Comparison of ENCODE assay signal across 11 mouse cellular contexts in genomic region chr14:99058959-99059586, GRCm38 (mm10). TPM values are rescaled to one million over a fixed set of nuclear protein-coding genes. Genes with fewer than 3 reads are reported as not detected.
DNase-seq lines count a peak whose midpoint lies in the region; ATAC-seq and TF ChIP-seq lines count a peak whose summit lies in the region.
"Had no signal": no experiment of that assay in that cellular context is flagged by ENCODE, and none has a peak within 500 bp of the region (broad histone marks: within the 10 kb centered on the region; RNA-seq: fewer than 3 reads in every experiment).

No protein-coding gene starts in this region.

- no peak for TF ChIP-seq CTCF in intestine, postnatal 0 days (IDR thresholded peaks at IDR 0.05; ENCODE audit: low read depth)

- ATAC-seq in intestine, embryonic 16.5 days: peak; percentile 58; the same call in 1 of the 2 replicates
- no peak for ATAC-seq in intestine, postnatal 0 days
- ATAC-seq in neural tube, embryonic 14.5 days (ENCODE audit: low read depth): 0 out of 2 replicates have a peak, but pooled peaks have one; percentile 34
- ATAC-seq: midbrain, embryonic 15.5 days had no signal

- H3K4me3 ChIP-seq in intestine, embryonic 16.5 days (ENCODE audit: low read length): no peak overlapping the region
- H3K4me3 ChIP-seq in intestine, postnatal 0 days (ENCODE audit: low read depth, low read length): no peak overlapping the region
- no peak overlapping the region for H3K4me3 ChIP-seq in neural tube, embryonic 14.5 days (ENCODE audit: low read depth, low read length)
- H3K4me3 ChIP-seq: midbrain, embryonic 15.5 days had no signal

- no peaks in the 10 kb centered on the region for H3K27me3 ChIP-seq in intestine, embryonic 16.5 days (replicated peaks; ENCODE audit: control insufficient read depth, insufficient read depth, low read length)
- H3K27me3 ChIP-seq in intestine, postnatal 0 days (replicated peaks; ENCODE audit: control insufficient read depth, insufficient read depth, low read length): no peaks in the 10 kb centered on the region
- H3K27me3 ChIP-seq in neural tube, embryonic 14.5 days (ENCODE audit: control insufficient read depth, insufficient read depth, low read length): no peaks in the 10 kb centered on the region
- H3K27me3 ChIP-seq: midbrain, embryonic 15.5 days had no signal

- H3K9ac ChIP-seq in intestine, embryonic 16.5 days (ENCODE audit: low read depth, low read length): no peak overlapping the region
- H3K9ac ChIP-seq in intestine, postnatal 0 days (ENCODE audit: low read depth, low read length): no peak overlapping the region
- no peak overlapping the region for H3K9ac ChIP-seq in neural tube, embryonic 14.5 days (replicated peaks; ENCODE audit: low read depth, low read length)
- H3K9ac ChIP-seq: midbrain, embryonic 15.5 days had no signal

- H3K4me1 ChIP-seq in intestine, embryonic 16.5 days (ENCODE audit: control insufficient read depth, insufficient read depth, low read length): no peaks in the 10 kb centered on the region
- no peaks in the 10 kb centered on the region for H3K4me1 ChIP-seq in intestine, postnatal 0 days (replicated peaks; ENCODE audit: control insufficient read depth, insufficient read depth, low read length)
- H3K4me1 ChIP-seq in neural tube, embryonic 14.5 days (ENCODE audit: control insufficient read depth, insufficient read depth, low read length): no peaks in the 10 kb centered on the region
- H3K4me1 ChIP-seq: midbrain, embryonic 15.5 days had no signal

- no peak for DNase-seq in neural tube, embryonic 10.5 days (ENCODE audit: extremely low spot score, low spot score)
- DNase-seq in cerebellum, postnatal 10 days: peak; percentile 35 to 56
- peak; percentile 30 to 43 for DNase-seq in right cerebral cortex, postnatal 36 days (ENCODE audit: low spot score in 2 of 2)
- no peak for DNase-seq in spleen, postnatal 36 days (ENCODE audit: low spot score in 2 of 2)
- DNase-seq: adrenal gland, adult 2 months; kidney, adult 18-20 months; thymus, postnatal 36 days had no signal

- H3K27ac ChIP-seq in intestine, embryonic 16.5 days (ENCODE audit: low read length): no peak overlapping the region
- H3K27ac ChIP-seq in intestine, postnatal 0 days (ENCODE audit: low read depth, low read length): no peak overlapping the region
- no peak overlapping the region for H3K27ac ChIP-seq in neural tube, embryonic 14.5 days (ENCODE audit: low read depth, low read length)
- H3K27ac ChIP-seq: midbrain, embryonic 15.5 days had no signal

- WGBS in intestine, embryonic 16.5 days: 84% methylated on average over 7 of the region's 7 CpGs
- WGBS in intestine, postnatal 0 days: 81% methylated on average over 7 of the region's 7 CpGs
- 82% methylated on average over 7 of the region's 7 CpGs for WGBS in neural tube, embryonic 14.5 days

- no peaks in the 10 kb centered on the region for H3K9me3 ChIP-seq in intestine, embryonic 16.5 days (ENCODE audit: control insufficient read depth, low read length)
- no peaks in the 10 kb centered on the region for H3K9me3 ChIP-seq in intestine, postnatal 0 days (ENCODE audit: control insufficient read depth)
- H3K9me3 ChIP-seq in neural tube, embryonic 14.5 days (ENCODE audit: control insufficient read depth, low read length): no peaks in the 10 kb centered on the region
- H3K9me3 ChIP-seq: midbrain, embryonic 15.5 days had no signal

- H3K36me3 ChIP-seq in intestine, embryonic 16.5 days (ENCODE audit: control insufficient read depth, insufficient read depth, low read length): peaks cover 5% of the 10 kb centered on the region; the same call in 1 of the 2 replicates
- peaks cover 47% of the 10 kb centered on the region for H3K36me3 ChIP-seq in intestine, postnatal 0 days (ENCODE audit: control insufficient read depth, insufficient read depth)
- H3K36me3 ChIP-seq in neural tube, embryonic 14.5 days (ENCODE audit: control insufficient read depth, insufficient read depth, low read length): no peaks in the 10 kb centered on the region
- H3K36me3 ChIP-seq: midbrain, embryonic 15.5 days had no signal

- no peak overlapping the region for H3K4me2 ChIP-seq in intestine, embryonic 16.5 days (ENCODE audit: low read depth, low read length)
- H3K4me2 ChIP-seq in intestine, postnatal 0 days (replicated peaks; ENCODE audit: low read depth): no peak overlapping the region
- no peak overlapping the region for H3K4me2 ChIP-seq in neural tube, embryonic 14.5 days (ENCODE audit: low read depth, low read length)
- H3K4me2 ChIP-seq: midbrain, embryonic 15.5 days had no signal

RNA-seq across cellular contexts. Expression of gene Bora, which starts 13.1 kb away (rescaled TPM):
- polyA plus RNA-seq in intestine, embryonic 16.5 days (2015; fragmentation: Nextera tagmentation; extraction: Ambion mirVana): 47.7 and 60.1 TPM in 2 replicates
- 21.9 and 22.1 TPM in 2 replicates for polyA plus RNA-seq in intestine, postnatal 0 days (2015; fragmentation: Nextera tagmentation; extraction: Ambion mirVana)
- 10.6 and 14.3 TPM in 2 replicates for polyA plus RNA-seq in neural tube, embryonic 14.5 days (2014; fragmentation: Nextera tagmentation; extraction: Ambion mirVana)

RNA-seq across cellular contexts. Expression of gene Mzt1, which starts 13.1 kb away (rescaled TPM):
- 48.8 and 55.6 TPM in 2 replicates for polyA plus RNA-seq in intestine, embryonic 16.5 days (2015; fragmentation: Nextera tagmentation; extraction: Ambion mirVana)
- polyA plus RNA-seq in intestine, postnatal 0 days (2015; fragmentation: Nextera tagmentation; extraction: Ambion mirVana): 46.2 and 46.9 TPM in 2 replicates
- polyA plus RNA-seq in neural tube, embryonic 14.5 days (2014; fragmentation: Nextera tagmentation; extraction: Ambion mirVana): 105 and 110 TPM in 2 replicates

RNA-seq across cellular contexts. Expression of gene Pibf1, which starts 40.2 kb away (rescaled TPM):
- polyA plus RNA-seq in intestine, embryonic 16.5 days (2015; fragmentation: Nextera tagmentation; extraction: Ambion mirVana): 12.5 and 13.3 TPM in 2 replicates
- polyA plus RNA-seq in intestine, postnatal 0 days (2015; fragmentation: Nextera tagmentation; extraction: Ambion mirVana): 8.2 and 9.7 TPM in 2 replicates
- 19.3 and 22.1 TPM in 2 replicates for polyA plus RNA-seq in neural tube, embryonic 14.5 days (2014; fragmentation: Nextera tagmentation; extraction: Ambion mirVana)

RNA-seq across cellular contexts. Expression of gene Dis3, which starts 40.5 kb away (rescaled TPM):
- 19.8 and 21.4 TPM in 2 replicates for polyA plus RNA-seq in intestine, embryonic 16.5 days (2015; fragmentation: Nextera tagmentation; extraction: Ambion mirVana)
- polyA plus RNA-seq in intestine, postnatal 0 days (2015; fragmentation: Nextera tagmentation; extraction: Ambion mirVana): 9.1 TPM in 2 replicates
- 27.4 and 30.1 TPM in 2 replicates for polyA plus RNA-seq in neural tube, embryonic 14.5 days (2014; fragmentation: Nextera tagmentation; extraction: Ambion mirVana)

Comparison
In these comparisons a context has a peak if more than half of its experiments do, and no peak if none do; other contexts are left out.
1. DNase-seq: peak in cerebellum, postnatal 10 days (2 of 2) and right cerebral cortex, postnatal 36 days (2 of 2); none in neural tube, embryonic 10.5 days (single experiment) and spleen, postnatal 36 days (0 of 2).